Mouse (Mus musculus) heart, adult 9 months (tissue): Measurements from ENCODE around the gene Myzap.
A peak's percentile ranks its signal among the peaks of the same experiment; 100 is the strongest.

Source experiments
- DNase-seq, 2 experiments: peaks; one replicate each; pipeline ENCODE4 v3.0.0; 2022; ENCODE audit warnings: low spot score in 2 of 2

The Myzap gene

GRCm38 (mm10) chr9:71604914-71605635, 12.9 kb upstream of the Myzap start:
- DNase-seq, result no peak

GRCm38 (mm10) chr9:71599861-71600260, 7.7 kb upstream of the Myzap start:
- DNase-seq, result no peak

GRCm38 (mm10) chr9:71596888-71597287, 4.7 kb upstream of the Myzap start:
- peak; percentile 28 to 68 for DNase-seq

- peak in 1 of 2 experiments; percentile 15 for DNase-seq
Observed at GRCm38 (mm10) chr9:71592577-71593285, 571 bp upstream of the Myzap start.

- peak in 1 of 2 experiments; percentile 11 for DNase-seq
Observed at GRCm38 (mm10) chr9:71591106-71591505, 1.1 kb downstream of the Myzap start.

GRCm38 (mm10) chr9:71589771-71590170, 2.4 kb downstream of the Myzap start:
- peak; percentile 56 to 60 for DNase-seq

GRCm38 (mm10) chr9:71588930-71589592, 3.1 kb downstream of the Myzap start:
- DNase-seq, result peak; percentile 74 to 80

- no peak for DNase-seq
Observed at GRCm38 (mm10) chr9:71586408-71586807, 5.8 kb downstream of the Myzap start.

- DNase-seq, result no peak
Observed at GRCm38 (mm10) chr9:71582771-71583170, 9.4 kb downstream of the Myzap start.

- DNase-seq, result no peak
Observed at GRCm38 (mm10) chr9:71578896-71579564, 13.1 kb downstream of the Myzap start.

GRCm38 (mm10) chr9:71574440-71574839, 17.7 kb downstream of the Myzap start:
- DNase-seq, result no peak

- DNase-seq, result peak; percentile 76
Observed at GRCm38 (mm10) chr9:71573771-71574340, 18.3 kb downstream of the Myzap start.

GRCm38 (mm10) chr9:71571150-71571633, 21.0 kb downstream of the Myzap start:
- DNase-seq, result no peak

GRCm38 (mm10) chr9:71570170-71570569, 22.0 kb downstream of the Myzap start:
- DNase-seq, result no peak

- peak in 1 of 2 experiments; percentile 44 for DNase-seq
Observed at GRCm38 (mm10) chr9:71568323-71568942, 23.7 kb downstream of the Myzap start.

- DNase-seq, result no peak
Observed at GRCm38 (mm10) chr9:71567391-71567790, 24.8 kb downstream of the Myzap start.

GRCm38 (mm10) chr9:71566763-71567162, 25.4 kb downstream of the Myzap start:
- DNase-seq, result peak in 1 of 2 experiments; percentile 74

- DNase-seq, result peak; percentile 79 to 86
Observed at GRCm38 (mm10) chr9:71557737-71558136, 34.4 kb downstream of the Myzap start.

GRCm38 (mm10) chr9:71554001-71554400, 38.2 kb downstream of the Myzap start:
- no peak for DNase-seq

GRCm38 (mm10) chr9:71550176-71550575, 42.0 kb downstream of the Myzap start:
- no peak for DNase-seq

- DNase-seq, result peak; percentile 55 to 61
Observed at GRCm38 (mm10) chr9:71547704-71548275, 44.4 kb downstream of the Myzap start.
